Mouse (Mus musculus) kidney, postnatal 36 days (tissue): ENCODE data around the gene Map2k5.
A peak's percentile ranks its signal among the peaks of the same experiment; 100 is the strongest.

ENCODE experiments used
- DNase-seq, 2 experiments: peaks; one replicate each; pipeline ENCODE4 v3.0.0; 2021 to 2022; ENCODE audit warnings: mixed read lengths in 2 of 2

Gene Map2k5

DNA sequence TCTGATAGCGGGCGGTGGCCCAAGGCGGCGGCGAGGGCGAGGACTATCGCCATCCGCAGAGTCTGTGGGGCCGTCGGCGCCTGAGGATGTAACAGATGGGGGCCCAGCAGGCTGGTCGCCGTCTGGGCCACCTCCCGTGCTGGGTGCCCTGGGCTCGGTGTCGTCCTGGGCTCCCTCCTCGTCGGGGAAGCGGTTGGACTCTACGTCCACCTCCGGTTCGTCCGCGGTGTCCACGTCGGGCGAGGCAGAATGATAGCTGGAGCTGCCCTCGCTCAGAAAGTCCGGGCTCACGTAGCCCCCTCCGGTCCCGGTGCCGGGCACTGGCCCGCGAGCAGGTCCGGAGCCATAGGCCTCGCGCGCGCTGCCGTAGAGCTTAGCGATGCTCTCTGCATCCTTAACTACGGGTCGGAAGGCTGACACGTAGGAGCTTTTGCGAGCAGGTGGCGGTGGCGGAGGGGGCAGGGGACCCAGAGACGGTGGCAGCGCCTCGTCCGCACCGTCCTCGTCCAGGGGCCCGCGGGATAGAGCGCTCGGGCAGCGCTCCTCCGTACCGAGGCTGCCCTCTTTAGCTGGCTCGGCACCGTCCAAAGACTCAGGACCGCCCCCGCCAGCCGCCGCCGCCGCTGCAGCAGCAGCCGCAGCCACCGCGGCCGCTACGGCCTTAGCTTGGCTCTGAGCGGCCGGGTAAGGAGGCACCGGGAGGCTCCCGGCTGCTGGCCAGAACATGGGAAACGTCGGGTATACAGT is 233.0 kb downstream of the Map2k5 start:
- DNase-seq = no peak

DNA sequence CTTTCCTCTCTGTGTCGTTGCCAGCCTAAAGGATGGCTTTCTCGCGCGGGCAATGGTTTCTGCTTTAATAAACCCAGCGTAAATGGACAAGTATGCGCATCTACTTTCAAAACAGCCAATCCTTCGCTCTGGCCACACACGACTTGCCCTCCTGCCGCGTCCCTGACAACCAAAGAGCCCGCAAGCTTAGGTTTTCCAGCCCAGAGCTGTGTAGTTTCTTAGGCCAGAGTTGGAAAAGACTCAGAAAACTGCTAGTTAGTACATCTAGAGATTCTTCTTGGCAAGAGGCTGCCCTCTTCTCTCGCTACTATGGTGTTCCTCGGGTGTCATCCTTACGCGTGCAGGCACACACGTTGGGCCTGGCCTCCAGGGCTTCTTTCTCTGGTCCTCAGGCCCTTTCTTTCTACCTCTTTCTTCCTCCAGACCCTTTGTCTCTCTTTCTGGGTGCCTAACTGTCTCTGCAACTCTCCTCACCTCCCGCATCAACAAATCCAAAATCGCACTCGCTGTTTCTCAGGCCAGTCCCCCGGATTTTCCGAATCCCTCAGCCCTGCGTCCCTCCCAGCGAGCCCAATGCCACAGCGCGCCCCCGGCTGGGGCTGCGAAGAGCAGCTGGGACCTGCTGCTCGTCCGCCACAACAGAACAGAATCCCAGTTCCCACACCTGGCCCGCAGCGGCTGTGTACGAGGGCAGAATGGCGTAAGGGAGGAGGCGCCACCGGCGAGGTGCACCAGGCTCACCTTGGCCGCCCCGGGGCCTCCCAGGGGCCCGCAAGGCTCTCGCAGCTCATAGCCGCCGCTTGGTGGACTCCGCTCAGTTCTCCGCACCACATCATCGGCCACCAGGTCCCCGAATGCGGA is 233.8 kb downstream of the Map2k5 start:
- DNase-seq = no peak

DNA sequence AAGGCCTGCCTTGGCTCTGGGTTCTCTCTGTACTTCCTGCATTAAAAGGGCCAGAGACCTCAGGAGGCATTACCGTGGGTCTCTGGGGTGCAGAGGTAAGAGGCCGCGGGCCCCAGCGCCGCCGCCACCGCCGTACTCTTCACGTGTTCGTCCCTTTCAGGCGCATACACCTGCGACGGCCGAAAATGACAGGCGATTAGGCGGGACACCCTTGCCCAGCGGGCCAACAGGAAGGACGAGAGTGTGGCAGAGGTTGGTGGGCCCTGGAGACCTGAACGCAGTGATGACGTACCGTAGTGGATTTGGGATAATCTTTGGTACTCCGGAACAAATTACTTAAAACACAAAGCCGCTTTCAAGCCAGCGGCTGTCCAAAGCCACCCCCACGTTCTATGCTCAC is 234.5 kb downstream of the Map2k5 start:
- no peak for DNase-seq

DNA sequence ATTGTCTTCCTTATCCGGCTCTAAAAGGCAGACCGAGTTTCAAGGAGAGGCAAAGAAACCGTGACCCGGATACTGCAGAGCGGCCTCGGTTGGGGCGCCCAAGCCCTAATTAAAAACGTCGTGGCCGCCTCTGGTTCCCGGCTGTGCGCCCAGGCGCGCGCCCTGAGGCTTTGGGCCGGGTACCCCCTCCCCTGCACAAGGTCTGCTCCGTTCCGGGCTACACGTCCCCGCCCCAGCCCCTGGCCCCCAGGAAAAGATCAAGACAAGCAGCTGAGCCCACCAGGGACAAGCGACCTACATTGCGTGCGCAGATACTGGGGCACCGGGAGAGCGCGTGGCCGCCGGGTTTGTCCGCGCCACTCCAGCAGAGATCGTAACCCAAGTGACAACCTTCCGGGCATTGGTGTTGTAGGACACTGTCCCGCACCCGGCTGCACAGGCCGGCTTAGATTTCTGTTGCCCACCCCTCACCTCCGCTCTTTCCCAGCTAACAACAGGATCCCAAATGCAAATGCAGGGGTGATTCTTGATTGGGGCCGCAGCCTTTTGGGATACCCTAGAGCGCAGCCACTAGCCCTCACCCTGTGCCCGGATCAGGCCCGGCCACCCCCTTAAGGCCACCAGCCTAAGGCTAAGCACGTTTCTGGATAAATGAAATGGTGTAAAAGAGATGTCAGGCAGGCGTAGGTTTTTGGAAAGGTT is 235.2 kb downstream of the Map2k5 start:
- no peak for DNase-seq

DNA sequence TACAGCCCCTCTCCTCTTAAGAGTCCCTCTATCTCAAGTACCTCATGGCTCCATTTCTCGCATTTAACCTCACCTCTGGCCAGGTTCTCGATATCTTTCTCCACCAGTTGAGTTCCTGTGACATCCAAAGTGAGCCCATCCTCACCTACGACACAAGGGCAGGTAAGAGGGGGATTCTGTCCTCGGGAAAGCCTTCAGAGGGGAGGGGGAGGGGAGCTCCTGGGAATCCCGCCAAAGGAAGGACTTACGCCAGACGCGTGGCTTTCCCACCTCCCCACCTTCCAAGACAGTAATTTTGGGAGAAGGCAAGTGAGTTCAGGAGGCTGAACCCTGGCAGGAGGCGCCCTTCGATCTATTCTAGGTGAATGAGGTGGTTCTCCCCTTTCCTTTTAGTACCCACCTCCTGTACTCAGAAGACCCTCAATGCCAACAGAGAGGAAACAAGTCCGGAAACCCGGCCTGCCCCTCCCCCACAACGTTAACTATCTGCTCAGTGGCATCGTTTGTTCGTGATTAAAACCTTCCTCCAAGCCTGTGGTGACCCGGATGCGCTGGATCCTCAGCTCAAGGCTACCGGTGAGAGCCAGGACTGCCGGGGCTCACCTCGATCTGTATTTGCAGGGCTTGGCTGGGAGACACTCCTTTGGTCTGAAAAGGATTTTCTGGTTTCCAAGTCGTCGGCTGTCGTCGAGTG is 235.9 kb downstream of the Map2k5 start:
- DNase-seq = no peak

DNA sequence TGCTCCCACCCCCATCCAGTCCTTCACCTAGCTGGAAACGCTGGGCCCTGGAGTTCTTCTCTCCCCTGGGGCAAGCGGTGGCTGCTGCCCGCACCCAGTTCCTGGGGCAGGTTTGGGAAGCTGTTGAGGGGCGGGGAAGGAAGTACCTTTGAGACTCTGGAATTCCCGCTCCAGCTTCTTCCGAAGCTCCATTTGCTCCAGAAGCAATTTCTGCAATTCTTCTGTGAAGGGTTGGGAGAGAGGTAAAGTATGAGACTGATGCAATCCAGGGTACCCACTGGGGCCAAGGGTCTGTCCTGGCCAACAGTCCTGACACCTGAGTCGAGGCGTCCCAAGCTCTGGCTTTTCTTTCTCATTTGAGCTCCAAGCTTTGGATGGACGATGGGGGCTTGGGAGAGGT is 237.5 kb downstream of the Map2k5 start:
- DNase-seq = no peak

DNA sequence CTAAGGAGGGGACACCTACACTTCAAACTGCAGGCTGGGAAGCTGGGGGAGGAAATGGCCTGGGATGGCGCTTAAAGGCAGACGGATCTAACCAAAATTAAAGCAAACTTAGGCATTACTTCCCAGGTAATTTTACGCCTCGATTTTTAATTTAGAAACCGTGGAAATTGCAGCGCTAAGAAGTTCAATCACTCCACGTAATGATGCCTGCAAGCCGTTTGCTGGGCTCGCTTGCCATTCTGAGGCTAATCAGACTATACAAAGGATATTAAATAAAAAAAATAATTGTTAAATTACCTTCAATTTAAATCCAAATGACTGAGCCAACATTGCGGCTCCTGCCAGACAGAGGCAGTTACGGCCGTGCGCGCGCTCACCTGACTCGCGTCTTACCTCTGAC is 238.0 kb downstream of the Map2k5 start:
- DNase-seq = no peak

DNA sequence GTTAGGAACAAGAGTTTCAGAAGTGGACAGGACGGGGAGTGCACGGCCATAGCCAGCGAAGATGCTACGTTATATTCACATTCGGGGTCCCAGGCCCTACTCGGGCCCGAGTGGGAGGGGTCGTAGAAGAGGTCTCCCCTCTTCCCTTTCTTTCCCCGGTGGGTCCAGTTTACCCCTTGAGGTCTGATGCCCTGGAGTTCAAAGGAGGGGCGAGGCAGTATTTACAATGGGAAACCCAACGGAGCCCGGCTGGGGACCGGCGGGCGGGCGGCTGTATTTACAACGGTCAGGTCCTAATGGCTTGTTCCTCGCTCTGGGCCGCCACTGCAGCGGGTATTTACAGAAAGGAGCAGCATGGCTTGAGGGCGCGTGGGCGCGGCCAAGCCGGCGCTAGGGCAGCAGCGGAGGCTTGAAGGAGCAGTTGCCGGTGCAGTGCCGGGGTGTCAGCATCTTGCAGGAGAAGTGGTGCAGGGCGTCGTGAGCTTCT is 239.2 kb downstream of the Map2k5 start:
- DNase-seq = no peak

DNA sequence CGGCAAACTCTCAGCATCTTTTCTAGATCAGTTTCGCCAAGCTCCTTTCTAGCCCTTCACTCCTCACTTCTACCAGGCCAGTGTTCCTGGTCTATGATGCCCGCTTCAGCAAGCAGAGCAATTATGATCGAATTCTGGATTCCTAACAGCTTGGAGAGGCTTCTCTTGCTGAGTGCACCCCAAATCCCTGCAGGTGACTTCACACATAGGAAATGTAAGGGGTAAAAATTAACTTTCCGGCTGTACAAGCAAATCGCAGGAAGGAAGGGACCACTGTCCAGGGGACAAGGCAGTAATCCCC is 240.1 kb downstream of the Map2k5 start:
- no peak for DNase-seq

DNA sequence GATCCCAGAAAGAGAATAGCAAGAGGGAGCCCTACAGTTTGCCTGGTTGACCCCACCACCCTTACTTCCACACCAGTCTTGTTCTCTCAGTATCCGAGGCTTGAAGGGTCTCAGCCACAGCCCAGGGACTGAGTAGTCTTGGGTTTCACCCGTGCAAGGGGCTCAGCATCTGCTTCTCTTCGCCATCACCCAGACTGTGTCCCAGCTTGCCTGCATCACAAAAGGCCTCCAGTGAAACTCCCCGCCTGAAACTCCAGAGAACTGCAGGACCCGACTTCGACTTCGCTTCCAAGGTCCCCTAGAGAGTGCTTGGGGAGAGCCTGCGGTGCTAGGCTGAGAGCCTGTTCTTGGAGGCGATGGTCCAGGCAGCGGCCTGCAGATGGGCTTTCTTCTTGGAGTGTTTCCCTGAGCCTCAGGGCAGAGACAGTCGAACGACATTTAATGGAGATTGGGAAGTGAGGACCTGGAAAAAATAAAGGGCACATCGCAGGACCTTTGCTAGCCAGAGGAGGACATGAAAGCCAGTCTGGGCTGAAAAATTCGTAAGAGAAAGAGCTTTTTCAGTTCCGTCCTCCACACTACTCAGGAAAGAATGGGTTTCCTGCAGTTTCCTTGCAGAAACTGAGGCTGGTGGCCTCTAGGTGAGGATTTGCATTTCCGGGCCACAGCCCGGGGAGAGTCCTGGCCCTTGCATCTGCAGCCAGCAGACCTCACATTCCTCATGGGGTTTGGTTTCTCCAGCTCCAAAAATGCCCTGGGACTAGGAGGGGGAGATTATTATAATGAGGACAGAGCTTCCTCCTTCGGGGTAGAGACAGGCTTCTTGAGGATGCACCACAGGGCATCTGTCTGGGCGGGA is 240.7 kb downstream of the Map2k5 start:
- DNase-seq = no peak

DNA sequence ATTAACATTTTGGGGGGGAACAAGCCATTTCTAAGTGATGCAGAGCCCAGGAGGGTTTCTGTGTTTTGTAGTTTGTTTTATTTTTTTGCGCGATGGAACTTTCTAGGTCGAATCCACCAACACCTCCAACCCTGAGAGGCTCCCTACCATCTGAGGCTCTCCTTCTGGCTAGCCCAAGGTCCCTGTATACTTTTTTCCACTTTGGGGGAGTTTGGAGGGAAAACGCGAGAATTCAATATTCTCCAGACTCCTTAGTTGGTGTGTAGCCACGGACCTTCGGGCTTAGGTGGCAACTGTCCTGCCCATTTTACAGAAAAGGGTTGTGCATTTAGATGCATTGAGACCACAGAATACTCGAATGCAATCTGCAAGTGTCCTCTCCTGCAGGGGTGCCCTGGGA is 241.5 kb downstream of the Map2k5 start:
- DNase-seq = no peak

DNA sequence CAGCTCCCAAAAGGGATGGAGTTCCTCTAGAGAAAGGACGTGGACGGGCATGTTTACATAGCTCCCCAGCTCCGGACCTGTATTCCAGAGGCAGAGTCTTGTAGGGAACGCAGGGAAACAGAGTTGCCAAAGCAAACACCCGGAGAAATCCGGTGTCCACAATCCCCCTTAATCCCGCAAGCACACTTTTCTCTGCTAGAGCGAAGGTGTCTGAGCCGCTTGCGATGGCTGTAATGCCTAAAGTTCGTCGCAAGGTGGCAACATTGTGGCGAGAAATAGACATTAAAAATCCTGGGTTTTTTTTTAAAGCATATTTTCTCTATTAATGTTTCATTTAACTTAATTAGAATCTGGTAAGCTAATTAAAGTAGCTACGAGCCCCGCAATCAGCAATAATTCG is 241.9 kb downstream of the Map2k5 start:
- peak; percentile 45 to 72 for DNase-seq

DNA sequence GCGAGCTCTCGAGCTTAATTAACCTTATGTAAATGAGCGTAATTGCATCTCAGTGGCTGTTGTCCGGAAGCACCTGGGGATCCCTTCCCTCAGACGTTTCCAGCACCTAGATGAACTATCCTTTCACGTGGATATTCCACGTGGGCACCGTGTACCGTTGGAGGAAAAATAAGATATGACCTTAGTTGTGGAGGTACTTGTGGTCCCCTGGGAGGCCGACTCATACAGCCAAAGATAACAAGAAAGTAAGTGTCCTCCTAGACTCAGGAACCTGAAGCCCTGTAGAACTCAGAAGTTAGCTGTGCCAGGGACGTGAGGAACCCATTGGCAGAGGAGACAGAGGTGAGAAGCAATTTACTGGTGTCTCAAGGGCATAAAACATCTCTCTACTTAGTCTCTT is 242.3 kb downstream of the Map2k5 start:
- no peak for DNase-seq

DNA sequence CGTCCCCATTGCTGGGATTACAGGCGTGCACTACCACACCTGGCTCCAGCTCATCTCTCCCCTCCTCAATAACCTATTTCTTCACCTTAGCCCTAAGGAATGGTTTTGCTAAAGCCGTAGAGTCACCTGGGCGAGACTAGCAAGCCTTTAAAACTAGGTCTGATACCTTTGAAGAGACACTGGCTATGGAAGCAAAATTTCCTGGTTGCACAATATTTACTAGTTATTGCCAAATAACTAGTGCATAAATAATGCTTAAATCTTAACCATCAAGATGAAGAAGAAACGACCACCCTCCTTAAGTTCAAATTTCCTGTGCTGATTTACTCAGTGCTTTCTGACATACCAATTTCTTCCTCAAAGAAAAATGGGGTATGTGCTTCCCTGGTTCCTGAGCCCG is 244.0 kb downstream of the Map2k5 start:
- DNase-seq = no peak

DNA sequence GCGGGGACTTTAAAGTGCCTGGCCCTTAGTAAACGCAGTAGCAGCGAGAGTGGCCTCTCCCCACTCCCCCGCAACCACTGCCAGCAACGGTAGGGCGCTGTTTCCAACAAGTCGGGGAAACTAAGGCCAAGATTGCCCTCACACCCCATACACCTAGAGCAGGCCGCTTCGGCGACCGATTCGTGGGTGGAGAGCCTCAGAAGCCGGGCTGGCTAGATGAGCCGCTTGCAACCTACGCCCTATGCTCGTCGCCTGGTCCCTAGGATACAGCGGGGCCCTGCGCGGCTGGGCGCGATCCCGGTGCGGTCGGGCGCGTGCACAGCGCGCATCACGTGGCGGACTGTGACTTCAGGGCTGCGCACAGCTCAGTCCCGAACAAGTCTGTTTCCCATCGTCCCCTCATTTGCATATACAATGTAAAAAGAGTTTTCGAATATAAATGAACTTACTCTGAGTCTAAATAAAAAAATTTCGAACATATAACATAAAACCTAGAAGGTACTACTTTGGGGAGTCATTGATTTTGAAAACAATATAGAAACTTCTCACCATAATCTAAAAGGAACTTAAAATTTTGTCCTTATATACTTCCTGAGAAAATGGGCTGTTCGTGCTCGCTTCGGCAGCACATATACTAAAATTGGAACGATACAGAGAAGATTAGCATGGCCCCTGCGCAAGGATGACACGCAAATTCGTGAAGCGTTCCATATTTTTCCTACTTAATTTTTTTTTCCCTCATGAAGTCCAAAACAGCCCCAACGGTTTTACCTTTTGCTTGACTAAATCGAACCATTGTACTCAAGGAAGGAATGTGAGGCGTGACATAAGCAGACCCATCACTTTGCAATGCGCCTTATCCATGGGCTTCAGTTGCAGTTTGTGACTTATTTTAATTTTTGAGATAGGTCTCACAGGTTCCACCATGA is 244.8 kb downstream of the Map2k5 start:
- DNase-seq = peak; percentile 96

DNA sequence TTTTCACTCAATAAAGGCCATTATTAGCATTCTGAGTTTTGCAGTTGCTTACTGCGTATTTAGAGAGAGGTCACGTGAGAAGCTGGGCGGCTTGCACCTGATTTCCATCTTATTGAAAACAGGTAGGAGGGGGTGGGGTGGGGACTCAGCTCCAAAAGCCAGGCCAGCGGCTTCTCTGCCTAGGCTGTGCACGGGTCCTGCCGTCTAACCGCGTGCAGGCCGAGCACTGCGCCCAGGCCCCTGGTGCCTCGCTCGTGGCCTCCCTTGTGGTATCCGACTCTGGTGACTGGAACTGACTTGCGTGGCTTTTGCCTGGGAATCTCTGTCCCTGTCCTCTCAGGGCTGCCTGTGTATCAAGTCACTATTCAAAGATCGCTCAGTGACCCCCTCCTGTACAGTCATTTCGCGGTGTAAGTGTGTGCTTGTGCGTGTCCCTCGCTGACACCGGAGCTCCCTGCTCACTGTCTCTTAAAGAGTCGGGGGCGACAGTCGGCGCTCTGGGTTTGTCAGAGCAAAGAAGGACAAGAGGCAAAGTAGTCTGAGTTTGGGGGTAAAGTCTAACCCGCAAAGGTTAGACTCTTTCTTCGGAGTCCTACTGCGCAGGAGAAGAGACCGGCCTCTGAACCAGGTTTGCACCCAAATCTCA is 245.6 kb downstream of the Map2k5 start:
- peak; percentile 63 to 71 for DNase-seq

DNA sequence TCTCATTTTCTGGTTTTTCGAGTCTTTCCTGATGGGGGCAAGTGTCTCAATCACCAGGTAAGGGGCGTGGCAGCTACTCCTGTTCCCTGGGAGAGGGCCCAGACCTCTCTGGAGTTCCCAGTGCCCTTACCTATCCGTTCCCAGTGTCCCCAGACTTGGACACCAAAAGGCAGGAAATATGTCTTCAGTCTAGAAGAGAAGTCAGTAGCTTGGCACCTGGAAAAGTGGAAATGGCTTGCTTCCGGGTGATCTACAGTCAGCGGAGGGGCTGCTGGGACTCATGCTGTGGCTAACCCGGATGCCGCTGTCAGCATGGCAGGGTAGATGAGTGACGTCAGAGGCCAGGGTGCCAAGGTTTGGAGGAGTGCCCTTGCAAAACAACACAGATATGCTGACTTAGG is 248.1 kb downstream of the Map2k5 start:
- peak; percentile 41 to 46 for DNase-seq

DNA sequence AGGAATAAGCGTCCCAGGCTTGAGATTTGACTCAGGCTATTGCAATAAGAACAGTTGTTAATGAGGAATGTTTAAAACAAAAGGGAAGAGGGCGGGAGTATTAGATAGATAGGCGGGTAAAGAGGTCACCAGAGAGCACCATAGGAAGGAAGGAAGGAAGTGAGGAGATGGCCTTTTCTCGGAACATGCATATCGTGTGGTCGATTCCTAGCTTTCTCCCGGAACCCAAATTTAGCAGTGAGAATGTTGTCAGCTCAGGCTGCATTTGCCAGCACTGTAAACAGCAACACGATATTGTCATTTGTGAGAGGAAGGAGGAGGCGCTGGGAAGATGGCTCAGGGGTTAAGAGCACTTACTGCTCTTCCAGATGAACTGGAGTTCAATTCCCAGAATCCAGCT is 253.2 kb downstream of the Map2k5 start:
- DNase-seq = no peak

DNA sequence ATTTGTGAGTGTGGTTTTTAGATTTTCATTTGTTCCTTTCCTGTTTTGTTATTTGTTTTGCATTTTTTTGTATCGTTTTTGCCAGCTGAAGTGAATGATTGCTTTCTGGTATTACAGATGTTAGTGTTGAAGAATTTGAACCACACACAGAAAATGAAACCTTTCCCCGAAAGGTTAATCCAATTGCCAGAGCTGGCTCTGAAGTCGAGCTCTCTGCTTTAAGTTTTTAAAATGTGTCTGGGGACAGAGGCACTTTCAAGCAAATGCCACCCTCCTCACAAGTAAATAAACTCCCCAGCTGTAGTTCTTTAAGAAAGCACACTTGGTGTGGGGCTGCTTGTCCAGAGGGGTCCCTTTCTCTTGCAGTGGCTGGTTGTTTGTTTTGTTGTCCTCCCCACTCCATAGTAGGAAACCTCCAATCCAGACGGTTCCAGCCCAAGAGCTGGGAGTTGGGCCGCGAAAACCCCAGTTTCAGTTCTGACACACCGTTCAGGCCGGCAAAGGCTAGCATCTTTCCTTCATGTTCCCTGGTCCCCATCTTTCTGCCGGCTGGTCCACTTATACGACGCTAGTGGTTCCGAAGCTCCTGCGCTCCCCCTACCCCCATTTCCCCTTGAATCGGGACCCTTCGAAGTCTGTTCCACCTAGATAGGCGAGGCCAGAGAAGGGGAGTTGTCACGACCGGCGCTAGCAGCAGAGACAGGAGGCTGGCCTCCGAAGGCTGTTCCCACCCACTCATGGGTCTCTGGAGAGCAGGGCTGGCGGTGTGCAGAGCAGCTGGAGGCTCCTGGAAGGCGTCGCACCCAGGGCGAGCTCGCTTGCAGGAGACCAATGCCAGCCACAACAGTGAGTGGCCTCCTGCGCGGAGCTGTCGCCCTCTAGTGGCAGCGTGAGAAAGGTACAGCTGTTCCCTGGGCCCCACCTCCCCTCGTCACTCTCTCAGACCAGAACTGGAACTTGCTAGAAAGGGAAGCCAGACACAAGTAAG is 254.0 kb downstream of the Map2k5 start:
- peak; percentile 93 to 94 for DNase-seq
